In genomic region chr9:77360654-77361053, GRCm38 (mm10) we compare ENCODE assay signal across 20 mouse cellular contexts. TPM values are rescaled to one million over a fixed set of nuclear protein-coding genes. Genes with fewer than 3 reads are reported as not detected.
"Had no signal": no experiment of that assay in that cellular context is flagged by ENCODE, and none has a peak within 500 bp of the region (broad histone marks: within the 10 kb centered on the region; RNA-seq: fewer than 3 reads in every experiment).

No protein-coding gene starts in this region.

- H3K27me3 ChIP-seq: liver, embryonic 13.5 days; liver, embryonic 15.5 days; midbrain, embryonic 12.5 days; neural tube, embryonic 13.5 days; neural tube, embryonic 15.5 days had no signal

- H3K4me3 ChIP-seq: liver, embryonic 13.5 days; liver, embryonic 15.5 days; midbrain, embryonic 12.5 days; myocyte; neural tube, embryonic 13.5 days; neural tube, embryonic 15.5 days had no signal

- H3K4me2 ChIP-seq: liver, embryonic 13.5 days; liver, embryonic 15.5 days; lung, embryonic 14.5 days; midbrain, embryonic 12.5 days; neural tube, embryonic 13.5 days; neural tube, embryonic 15.5 days had no signal

- H3K36me3 ChIP-seq: liver, embryonic 13.5 days; liver, embryonic 15.5 days; midbrain, embryonic 12.5 days; neural tube, embryonic 13.5 days; neural tube, embryonic 15.5 days had no signal

- H3K9ac ChIP-seq: liver, embryonic 13.5 days; liver, embryonic 15.5 days; liver, postnatal 0 days; lung, embryonic 14.5 days; midbrain, embryonic 12.5 days; neural tube, embryonic 13.5 days; neural tube, embryonic 15.5 days had no signal

- H3K27ac ChIP-seq: liver, embryonic 13.5 days; liver, embryonic 15.5 days; midbrain, embryonic 12.5 days; neural tube, embryonic 13.5 days; neural tube, embryonic 15.5 days had no signal

- ATAC-seq: liver, postnatal 0 days; midbrain, embryonic 16.5 days had no signal

- H3K4me1 ChIP-seq: liver, embryonic 13.5 days; liver, embryonic 15.5 days; midbrain, embryonic 12.5 days; neural tube, embryonic 15.5 days had no signal

- H3K9me3 ChIP-seq: liver, embryonic 13.5 days; liver, embryonic 15.5 days; midbrain, embryonic 12.5 days; neural tube, embryonic 13.5 days; neural tube, embryonic 15.5 days had no signal

- DNase-seq: liver, embryonic 13.5 days; liver, postnatal 0 days; lung, embryonic 14.5 days; lung, postnatal 10 days; lung, postnatal 4 days; midbrain, embryonic 14.5 days; right cerebral cortex, postnatal 14 days; thymus, adult 18-20 months; thymus, postnatal 14 days; thymus, postnatal 36 days had no signal

RNA-seq across cellular contexts. Expression of gene Mlip, which starts 7.9 kb away (rescaled TPM):
- total RNA-seq: megakaryocyte, adult 5-6 weeks; megakaryocyte-erythroid progenitor cell, adult 5-6 weeks had no signal
- polyA plus RNA-seq: liver, embryonic 13.5 days; liver, postnatal 0 days; neural tube, embryonic 11.5 days; thymus, postnatal 0 days had no signal
